Mouse (Mus musculus): ENCODE results near the gene Bank1. TPM values are rescaled to one million over a fixed set of nuclear protein-coding genes. Genes with fewer than 3 reads are reported as not detected.

Bank1 gene
- polyA plus RNA-seq, 1 experiment: not detected

DNA sequence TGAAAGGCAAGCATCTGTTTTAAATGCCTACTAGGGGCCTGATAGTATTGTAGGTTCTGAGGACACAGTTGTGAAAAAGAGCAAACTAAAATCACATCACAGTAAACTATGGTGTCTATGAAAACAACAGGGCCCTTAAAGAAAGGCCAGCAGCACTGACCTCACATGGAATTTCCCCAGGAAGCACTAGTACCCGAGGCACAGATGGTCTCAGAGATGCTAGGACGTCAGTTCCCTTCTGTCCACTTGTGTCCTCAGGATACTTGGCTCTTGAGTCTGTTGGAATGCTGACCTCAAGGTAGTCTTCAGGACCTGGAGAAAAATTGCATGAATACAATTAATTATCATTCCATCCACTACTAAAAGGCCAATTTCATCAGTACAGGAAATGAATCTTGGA is 71.2 kb downstream of the Bank1 start:
- H3K36me3 ChIP-seq (ENCODE audit: control insufficient read depth, insufficient read depth): no peaks in the 10 kb centered on the region
- H3ac ChIP-seq (ENCODE audit: control insufficient read depth, insufficient read length): no peak overlapping the region
- H3K79me2 ChIP-seq (ENCODE audit: control insufficient read depth, insufficient read depth): no peaks in the 10 kb centered on the region
- H3K4me3 ChIP-seq: no peak overlapping the region
- H3K27me3 ChIP-seq (ENCODE audit: control insufficient read depth, insufficient read depth, insufficient read length): no peaks in the 10 kb centered on the region
- H3K4me2 ChIP-seq (ENCODE audit: low read depth): no peak overlapping the region
- TF ChIP-seq REST (IDR thresholded peaks at IDR 0.05; ENCODE audit: insufficient read depth, insufficient read length) (no peak), USF1 (IDR thresholded peaks at IDR 0.05; ENCODE audit: low read depth) (no peak), TCF12 (IDR thresholded peaks at IDR 0.05; ENCODE audit: insufficient read depth, poor library complexity, severe bottlenecking) (no peak), MAX (IDR thresholded peaks at IDR 0.05; ENCODE audit: low read depth) (no peak), E2F4 (IDR thresholded peaks at IDR 0.05; ENCODE audit: insufficient read depth) (no peak), MYOG (IDR thresholded peaks at IDR 0.05; ENCODE audit: control insufficient read depth in 1 of 3, insufficient read depth in 1 of 3, insufficient read length in 2 of 3, low read depth in 2 of 3) (no peak), SRF (IDR thresholded peaks at IDR 0.05; ENCODE audit: control insufficient read depth, insufficient read length, low read depth) (no peak), CEBPB (IDR thresholded peaks at IDR 0.05; ENCODE audit: insufficient read depth, poor library complexity, severe bottlenecking) (no peak), MYOD1 (IDR thresholded peaks at IDR 0.05; ENCODE audit: control insufficient read depth in 1 of 3, insufficient read length in 2 of 3, low read depth in 2 of 3) (no peak), TCF3 (IDR thresholded peaks at IDR 0.05; ENCODE audit: insufficient read length, low read depth) (no peak), POLR2A (IDR thresholded peaks at IDR 0.05; ENCODE audit: insufficient read length, low read depth) (no peak), POLR2AphosphoS2 (IDR thresholded peaks at IDR 0.05; ENCODE audit: insufficient read length, low read depth) (no peak)

GRCm38 (mm10) chr3:136252820-136253219 is 73.0 kb downstream of the Bank1 start:
- no peaks in the 10 kb centered on the region for H3K27me3 ChIP-seq (ENCODE audit: control insufficient read depth, insufficient read depth, insufficient read length)
- no peaks in the 10 kb centered on the region for H3K79me2 ChIP-seq (ENCODE audit: control insufficient read depth, insufficient read depth)
- H3K36me3 ChIP-seq (ENCODE audit: control insufficient read depth, insufficient read depth): no peaks in the 10 kb centered on the region
- TF ChIP-seq MYOD1 (IDR thresholded peaks at IDR 0.05; ENCODE audit: control insufficient read depth in 1 of 3, insufficient read length in 2 of 3, low read depth in 2 of 3) (no peak), MYOG (IDR thresholded peaks at IDR 0.05; ENCODE audit: control insufficient read depth in 1 of 3, insufficient read depth in 1 of 3, insufficient read length in 2 of 3, low read depth in 2 of 3) (no peak), TCF3 (IDR thresholded peaks at IDR 0.05; ENCODE audit: insufficient read length, low read depth) (no peak), POLR2A (IDR thresholded peaks at IDR 0.05; ENCODE audit: insufficient read length, low read depth) (no peak), REST (IDR thresholded peaks at IDR 0.05; ENCODE audit: insufficient read depth, insufficient read length) (no peak), MAX (IDR thresholded peaks at IDR 0.05; ENCODE audit: low read depth) (no peak), CEBPB (IDR thresholded peaks at IDR 0.05; ENCODE audit: insufficient read depth, poor library complexity, severe bottlenecking) (no peak), USF1 (IDR thresholded peaks at IDR 0.05; ENCODE audit: low read depth) (no peak), SRF (IDR thresholded peaks at IDR 0.05; ENCODE audit: control insufficient read depth, insufficient read length, low read depth) (no peak), POLR2AphosphoS2 (IDR thresholded peaks at IDR 0.05; ENCODE audit: insufficient read length, low read depth) (no peak), E2F4 (IDR thresholded peaks at IDR 0.05; ENCODE audit: insufficient read depth) (no peak), TCF12 (IDR thresholded peaks at IDR 0.05; ENCODE audit: insufficient read depth, poor library complexity, severe bottlenecking) (no peak)
- no peak overlapping the region for H3K4me2 ChIP-seq (ENCODE audit: low read depth)
- H3ac ChIP-seq (ENCODE audit: control insufficient read depth, insufficient read length): no peak overlapping the region
- H3K4me3 ChIP-seq: no peak overlapping the region

DNA sequence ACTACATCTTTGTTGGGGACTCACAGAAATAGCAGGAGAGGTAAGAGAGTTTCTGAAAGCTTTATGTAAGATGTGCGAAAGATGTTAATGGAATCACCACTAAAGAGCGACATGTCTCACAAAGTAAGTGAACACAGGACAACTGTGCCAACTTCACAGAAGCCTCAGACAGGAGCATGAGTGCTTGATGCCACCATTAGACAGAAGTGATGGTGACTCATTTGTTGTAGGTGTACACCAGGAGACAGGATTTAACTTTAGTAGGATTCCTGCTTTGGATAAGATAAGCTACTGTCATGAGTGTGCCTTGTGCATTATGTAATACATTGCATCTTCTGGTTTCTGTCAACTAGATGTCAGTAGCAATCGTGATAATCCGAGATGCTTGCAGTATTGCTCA is 74.3 kb downstream of the Bank1 start:
- TF ChIP-seq MYOD1 (IDR thresholded peaks at IDR 0.05; ENCODE audit: control insufficient read depth in 1 of 3, insufficient read length in 2 of 3, low read depth in 2 of 3) (no peak), POLR2AphosphoS2 (IDR thresholded peaks at IDR 0.05; ENCODE audit: insufficient read length, low read depth) (no peak), MYOG (IDR thresholded peaks at IDR 0.05; ENCODE audit: control insufficient read depth in 1 of 3, insufficient read depth in 1 of 3, insufficient read length in 2 of 3, low read depth in 2 of 3) (no peak), USF1 (IDR thresholded peaks at IDR 0.05; ENCODE audit: low read depth) (no peak), CEBPB (IDR thresholded peaks at IDR 0.05; ENCODE audit: insufficient read depth, poor library complexity, severe bottlenecking) (no peak), TCF3 (IDR thresholded peaks at IDR 0.05; ENCODE audit: insufficient read length, low read depth) (no peak)

GRCm38 (mm10) chr3:136247331-136247730 is 78.5 kb downstream of the Bank1 start:
- Histone ChIP-seq H3K36me3 (ENCODE audit: control insufficient read depth, insufficient read depth) (no peaks in the 10 kb centered on the region), H3K79me2 (ENCODE audit: control insufficient read depth, insufficient read depth) (no peaks in the 10 kb centered on the region), H3ac (ENCODE audit: control insufficient read depth, insufficient read length) (no peak overlapping the region), H3K4me3 (no peak overlapping the region), H3K4me2 (ENCODE audit: low read depth) (no peak overlapping the region), H3K27me3 (ENCODE audit: control insufficient read depth, insufficient read depth, insufficient read length) (no peaks in the 10 kb centered on the region)
- TF ChIP-seq CEBPB (IDR thresholded peaks at IDR 0.05; ENCODE audit: insufficient read depth, poor library complexity, severe bottlenecking) (no peak), TCF3 (IDR thresholded peaks at IDR 0.05; ENCODE audit: insufficient read length, low read depth) (no peak), USF1 (IDR thresholded peaks at IDR 0.05; ENCODE audit: low read depth) (no peak), TCF12 (IDR thresholded peaks at IDR 0.05; ENCODE audit: insufficient read depth, poor library complexity, severe bottlenecking) (no peak), SRF (IDR thresholded peaks at IDR 0.05; ENCODE audit: control insufficient read depth, insufficient read length, low read depth) (no peak), MYOG (IDR thresholded peaks at IDR 0.05; ENCODE audit: control insufficient read depth in 1 of 3, insufficient read depth in 1 of 3, insufficient read length in 2 of 3, low read depth in 2 of 3) (no peak), POLR2AphosphoS2 (IDR thresholded peaks at IDR 0.05; ENCODE audit: insufficient read length, low read depth) (no peak), MAX (IDR thresholded peaks at IDR 0.05; ENCODE audit: low read depth) (no peak), E2F4 (IDR thresholded peaks at IDR 0.05; ENCODE audit: insufficient read depth) (no peak), POLR2A (IDR thresholded peaks at IDR 0.05; ENCODE audit: insufficient read length, low read depth) (no peak), MYOD1 (IDR thresholded peaks at IDR 0.05; ENCODE audit: control insufficient read depth in 1 of 3, insufficient read length in 2 of 3, low read depth in 2 of 3) (no peak), REST (IDR thresholded peaks at IDR 0.05; ENCODE audit: insufficient read depth, insufficient read length) (no peak)

More for the DNA sequence above, 74.3 kb downstream of the Bank1 start:
- H3K4me2 ChIP-seq (ENCODE audit: low read depth): no peak overlapping the region
- H3K36me3 ChIP-seq (ENCODE audit: control insufficient read depth, insufficient read depth): no peaks in the 10 kb centered on the region
- H3ac ChIP-seq (ENCODE audit: control insufficient read depth, insufficient read length): no peak overlapping the region
- no peaks in the 10 kb centered on the region for H3K27me3 ChIP-seq (ENCODE audit: control insufficient read depth, insufficient read depth, insufficient read length)
- H3K4me3 ChIP-seq: no peak overlapping the region
- no peaks in the 10 kb centered on the region for H3K79me2 ChIP-seq (ENCODE audit: control insufficient read depth, insufficient read depth)

Data from myocyte (in vitro differentiated cells).